Mouse (Mus musculus): ENCODE results near the gene Fndc9. TPM values are rescaled to one million over a fixed set of nuclear protein-coding genes. Genes with fewer than 3 reads are reported as not detected.
A peak's percentile ranks its signal among the peaks of the same experiment; 100 is the strongest.

The Fndc9 gene
- polyA plus RNA-seq, 1 experiment, result not detected

DNA sequence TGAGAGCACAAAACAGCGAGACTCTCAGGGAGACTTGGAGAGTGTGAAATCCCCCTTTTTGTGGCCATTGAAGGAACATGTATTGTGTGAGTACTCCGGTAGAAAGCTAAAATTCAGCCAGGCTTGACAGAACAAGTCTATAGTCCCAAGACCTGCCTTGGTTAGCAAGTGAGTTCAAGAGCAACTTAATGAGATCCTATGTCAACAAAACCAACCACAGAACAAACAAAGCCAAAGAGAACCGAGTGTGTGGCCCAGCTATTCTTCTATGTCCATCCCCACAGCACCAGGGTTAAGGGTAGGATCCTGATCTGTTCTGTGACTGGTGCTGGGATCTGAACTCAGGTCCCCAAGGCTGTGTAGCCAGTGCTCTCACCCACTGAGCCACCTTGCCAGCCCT, 29.3 kb downstream of the Fndc9 start:
- H3K4me3 ChIP-seq (ENCODE audit: low read depth, low read length), result no peak overlapping the region
- no peak overlapping the region for H3K27ac ChIP-seq (ENCODE audit: insufficient read depth, low read length)
- no peaks in the 10 kb centered on the region for H3K9me3 ChIP-seq (replicated peaks; ENCODE audit: control insufficient read depth, insufficient read depth, low read length, poor library complexity, severe bottlenecking)
- no peak overlapping the region for H3K9ac ChIP-seq (ENCODE audit: low read depth, poor library complexity, severe bottlenecking)
- TF ChIP-seq EP300 (IDR thresholded peaks at IDR 0.05; ENCODE audit: insufficient read depth, low read depth, low read length), result no peak
- no peak for TF ChIP-seq POLR2A (IDR thresholded peaks at IDR 0.05; ENCODE audit: insufficient read depth, low read length)
- no peak for TF ChIP-seq CTCF (IDR thresholded peaks at IDR 0.05; ENCODE audit: low read depth, low read length)
- no peaks in the 10 kb centered on the region for H3K36me3 ChIP-seq (ENCODE audit: control insufficient read depth, insufficient read depth, low read length, poor library complexity, severe bottlenecking)
- no peaks in the 10 kb centered on the region for H3K27me3 ChIP-seq (ENCODE audit: control insufficient read depth, insufficient read depth, low read length, poor library complexity, severe bottlenecking)
- no peaks in the 10 kb centered on the region for H3K4me1 ChIP-seq (ENCODE audit: control insufficient read depth, insufficient read depth, low read length)

DNA sequence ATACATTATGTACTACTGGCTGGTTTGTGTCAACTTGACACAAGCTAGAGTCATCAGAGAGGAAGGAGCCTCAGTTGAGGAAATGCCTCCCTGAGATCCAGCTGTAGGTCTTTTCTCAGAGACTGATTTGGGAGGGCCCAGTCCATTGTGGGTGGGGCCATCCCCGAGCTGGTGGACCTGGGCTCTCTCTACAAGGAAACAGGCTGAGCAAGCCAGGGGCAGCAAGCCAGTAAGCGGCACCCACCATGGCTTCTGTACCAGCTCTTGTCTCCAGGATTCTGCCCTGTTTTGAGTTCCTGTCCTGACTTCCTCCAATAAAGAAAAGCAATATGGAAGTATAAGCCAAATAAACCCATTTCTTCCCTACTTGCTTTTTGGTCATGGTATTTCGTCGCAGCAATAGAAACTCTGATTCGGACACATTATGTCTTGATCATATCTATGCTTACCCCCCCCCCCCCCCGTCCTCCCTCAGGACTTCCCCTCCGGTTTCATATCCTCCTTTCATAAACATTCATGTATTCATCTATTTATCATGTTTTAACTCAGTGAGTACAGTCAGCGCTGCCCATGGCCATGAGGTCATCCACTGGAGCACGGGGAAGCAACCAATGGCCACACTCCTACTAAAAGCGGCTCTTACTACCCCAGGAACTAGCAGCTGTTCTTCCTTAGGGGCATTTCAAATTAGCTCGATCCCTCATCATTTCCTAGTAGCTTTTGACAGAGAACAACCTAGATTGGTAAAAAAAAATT, 29.9 kb downstream of the Fndc9 start:
- Histone ChIP-seq H3K27ac (ENCODE audit: insufficient read depth, low read length) (no peak overlapping the region), H3K4me3 (ENCODE audit: low read depth, low read length) (no peak overlapping the region), H3K9ac (ENCODE audit: low read depth, poor library complexity, severe bottlenecking) (no peak overlapping the region), H3K36me3 (ENCODE audit: control insufficient read depth, insufficient read depth, low read length, poor library complexity, severe bottlenecking) (no peaks in the 10 kb centered on the region), H3K27me3 (ENCODE audit: control insufficient read depth, insufficient read depth, low read length, poor library complexity, severe bottlenecking) (no peaks in the 10 kb centered on the region), H3K9me3 (replicated peaks; ENCODE audit: control insufficient read depth, insufficient read depth, low read length, poor library complexity, severe bottlenecking) (no peaks in the 10 kb centered on the region), H3K4me1 (ENCODE audit: control insufficient read depth, insufficient read depth, low read length) (no peaks in the 10 kb centered on the region)
- no peak for TF ChIP-seq POLR2A (IDR thresholded peaks at IDR 0.05; ENCODE audit: insufficient read depth, low read length)
- TF ChIP-seq CTCF (IDR thresholded peaks at IDR 0.05; ENCODE audit: low read depth, low read length), result no peak
- TF ChIP-seq EP300 (IDR thresholded peaks at IDR 0.05; ENCODE audit: insufficient read depth, low read depth, low read length), result no peak

- Histone ChIP-seq H3K27me3 (ENCODE audit: control insufficient read depth, insufficient read depth, low read length, poor library complexity, severe bottlenecking) (no peaks in the 10 kb centered on the region), H3K4me1 (ENCODE audit: control insufficient read depth, insufficient read depth, low read length) (no peaks in the 10 kb centered on the region), H3K4me3 (ENCODE audit: low read depth, low read length) (no peak overlapping the region), H3K27ac (ENCODE audit: insufficient read depth, low read length) (no peak overlapping the region), H3K9me3 (replicated peaks; ENCODE audit: control insufficient read depth, insufficient read depth, low read length, poor library complexity, severe bottlenecking) (no peaks in the 10 kb centered on the region), H3K36me3 (ENCODE audit: control insufficient read depth, insufficient read depth, low read length, poor library complexity, severe bottlenecking) (no peaks in the 10 kb centered on the region), H3K9ac (ENCODE audit: low read depth, poor library complexity, severe bottlenecking) (no peak overlapping the region)
- no peak for TF ChIP-seq POLR2A (IDR thresholded peaks at IDR 0.05; ENCODE audit: insufficient read depth, low read length)
- peak; percentile 84 for TF ChIP-seq CTCF (IDR thresholded peaks at IDR 0.05; ENCODE audit: low read depth, low read length)
- TF ChIP-seq EP300 (IDR thresholded peaks at IDR 0.05; ENCODE audit: insufficient read depth, low read depth, low read length), result no peak
Observed at GRCm38 (mm10) chr11:46268991-46269390, 33.7 kb downstream of the Fndc9 start.

DNA sequence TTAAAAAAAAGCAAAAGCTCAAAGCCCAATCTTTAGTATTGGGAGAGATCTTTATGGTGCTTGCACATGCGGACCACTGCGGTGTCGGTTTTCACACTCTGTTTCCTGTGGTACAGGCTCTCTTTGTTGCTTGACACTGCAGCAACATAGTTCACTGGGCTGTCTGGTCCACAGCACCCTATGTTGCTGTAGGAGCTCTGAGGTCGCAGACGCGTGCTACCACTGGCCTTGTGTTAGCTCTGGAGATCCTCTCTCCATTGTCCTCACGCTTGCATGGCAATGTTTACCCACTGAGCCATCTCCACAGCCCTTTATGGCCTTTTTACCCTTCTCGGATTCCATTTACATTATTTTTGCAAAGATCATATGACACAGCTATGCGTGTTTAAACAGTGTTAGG, 34.1 kb downstream of the Fndc9 start:
- Histone ChIP-seq H3K9me3 (replicated peaks; ENCODE audit: control insufficient read depth, insufficient read depth, low read length, poor library complexity, severe bottlenecking) (no peaks in the 10 kb centered on the region), H3K36me3 (ENCODE audit: control insufficient read depth, insufficient read depth, low read length, poor library complexity, severe bottlenecking) (no peaks in the 10 kb centered on the region; the same call in 1 of the 2 replicates), H3K27ac (ENCODE audit: insufficient read depth, low read length) (no peak overlapping the region), H3K4me1 (ENCODE audit: control insufficient read depth, insufficient read depth, low read length) (no peaks in the 10 kb centered on the region), H3K4me3 (ENCODE audit: low read depth, low read length) (no peak overlapping the region), H3K27me3 (ENCODE audit: control insufficient read depth, insufficient read depth, low read length, poor library complexity, severe bottlenecking) (no peaks in the 10 kb centered on the region), H3K9ac (ENCODE audit: low read depth, poor library complexity, severe bottlenecking) (no peak overlapping the region)
- TF ChIP-seq POLR2A (IDR thresholded peaks at IDR 0.05; ENCODE audit: insufficient read depth, low read length) (no peak), EP300 (IDR thresholded peaks at IDR 0.05; ENCODE audit: insufficient read depth, low read depth, low read length) (no peak), CTCF (IDR thresholded peaks at IDR 0.05; ENCODE audit: low read depth, low read length) (no peak)

- Histone ChIP-seq H3K27ac (ENCODE audit: insufficient read depth, low read length) (no peak overlapping the region), H3K27me3 (ENCODE audit: control insufficient read depth, insufficient read depth, low read length, poor library complexity, severe bottlenecking) (no peaks in the 10 kb centered on the region), H3K4me3 (ENCODE audit: low read depth, low read length) (no peak overlapping the region), H3K9me3 (replicated peaks; ENCODE audit: control insufficient read depth, insufficient read depth, low read length, poor library complexity, severe bottlenecking) (no peaks in the 10 kb centered on the region), H3K36me3 (ENCODE audit: control insufficient read depth, insufficient read depth, low read length, poor library complexity, severe bottlenecking) (no peaks in the 10 kb centered on the region; the same call in 1 of the 2 replicates), H3K4me1 (ENCODE audit: control insufficient read depth, insufficient read depth, low read length) (no peaks in the 10 kb centered on the region), H3K9ac (ENCODE audit: low read depth, poor library complexity, severe bottlenecking) (no peak overlapping the region)
- TF ChIP-seq CTCF (IDR thresholded peaks at IDR 0.05; ENCODE audit: low read depth, low read length), result no peak
- TF ChIP-seq EP300 (IDR thresholded peaks at IDR 0.05; ENCODE audit: insufficient read depth, low read depth, low read length), result no peak
- TF ChIP-seq POLR2A (IDR thresholded peaks at IDR 0.05; ENCODE audit: insufficient read depth, low read length), result no peak
Observed at GRCm38 (mm10) chr11:46269893-46270292, 34.6 kb downstream of the Fndc9 start.

DNA sequence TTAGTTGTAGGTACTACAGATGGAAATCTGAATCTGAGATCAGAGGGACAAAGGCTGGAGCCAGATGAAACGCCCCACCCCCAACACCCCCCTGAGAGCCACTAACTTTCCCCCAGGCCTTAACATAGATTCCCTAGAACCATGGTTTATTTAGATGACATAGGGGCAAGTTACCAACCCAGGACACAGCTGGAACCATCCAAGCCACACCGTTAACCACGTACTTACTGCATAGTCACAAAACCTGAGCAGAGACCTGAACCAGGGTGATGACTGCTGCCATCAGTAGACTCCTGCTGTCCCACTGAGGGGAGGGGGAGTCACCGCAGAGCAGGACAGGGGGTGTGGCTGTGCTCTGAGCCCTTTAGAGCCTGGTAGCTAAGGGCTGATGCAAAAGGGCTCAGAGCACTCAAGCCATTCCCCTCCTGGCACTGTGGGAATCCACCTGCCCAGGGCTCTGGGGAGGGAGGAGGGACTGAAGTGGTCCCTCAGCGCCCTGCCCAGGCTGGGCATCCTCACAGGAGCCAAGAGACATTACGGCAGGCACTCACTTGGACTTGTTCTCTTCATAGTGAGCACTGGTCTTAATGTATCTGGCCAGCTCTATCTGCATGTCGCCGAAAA, 36.8 kb downstream of the Fndc9 start:
- Histone ChIP-seq H3K9ac (ENCODE audit: low read depth, poor library complexity, severe bottlenecking) (no peak overlapping the region), H3K4me1 (ENCODE audit: control insufficient read depth, insufficient read depth, low read length) (no peaks in the 10 kb centered on the region), H3K36me3 (ENCODE audit: control insufficient read depth, insufficient read depth, low read length, poor library complexity, severe bottlenecking) (no peaks in the 10 kb centered on the region; the same call in 1 of the 2 replicates), H3K27ac (ENCODE audit: insufficient read depth, low read length) (no peak overlapping the region), H3K27me3 (ENCODE audit: control insufficient read depth, insufficient read depth, low read length, poor library complexity, severe bottlenecking) (no peaks in the 10 kb centered on the region), H3K9me3 (replicated peaks; ENCODE audit: control insufficient read depth, insufficient read depth, low read length, poor library complexity, severe bottlenecking) (no peaks in the 10 kb centered on the region), H3K4me3 (ENCODE audit: low read depth, low read length) (no peak overlapping the region)
- TF ChIP-seq EP300 (IDR thresholded peaks at IDR 0.05; ENCODE audit: insufficient read depth, low read depth, low read length), result no peak
- no peak for TF ChIP-seq POLR2A (IDR thresholded peaks at IDR 0.05; ENCODE audit: insufficient read depth, low read length)
- no peak for TF ChIP-seq CTCF (IDR thresholded peaks at IDR 0.05; ENCODE audit: low read depth, low read length)

Data from ES-Bruce4 (cell line).